Mouse (Mus musculus): ENCODE data around the gene Atg10.

Atg10 gene

DNA sequence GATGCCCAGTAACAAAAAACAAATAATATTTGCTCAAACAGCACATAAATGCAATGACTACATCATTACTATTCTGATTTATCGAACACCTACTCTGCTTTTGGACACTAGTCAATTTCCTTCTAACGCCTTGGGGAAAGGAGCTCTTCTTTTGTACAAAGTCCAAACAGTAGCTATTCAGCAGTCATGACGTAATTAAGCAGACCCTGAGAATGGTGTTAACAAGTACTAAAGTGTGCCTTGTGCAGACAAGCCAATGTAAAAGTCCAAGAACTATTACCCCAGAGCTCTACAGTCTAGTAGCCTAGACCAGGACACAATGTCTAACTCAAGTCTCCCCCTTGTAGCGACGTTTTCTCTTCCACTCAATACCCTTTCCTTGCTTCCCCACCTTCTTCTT, 67.5 kb downstream of the Atg10 start:
- POLR2A ChIA-PET: interaction anchor here in 1 of 4 experiments (0.7 to 1.5 kb wide), 3 partner anchors 67 to 341 kb away, joined by 3 read pairs; no protein-coding TSS in a partner anchor
- CTCF ChIA-PET: no interaction called here

DNA sequence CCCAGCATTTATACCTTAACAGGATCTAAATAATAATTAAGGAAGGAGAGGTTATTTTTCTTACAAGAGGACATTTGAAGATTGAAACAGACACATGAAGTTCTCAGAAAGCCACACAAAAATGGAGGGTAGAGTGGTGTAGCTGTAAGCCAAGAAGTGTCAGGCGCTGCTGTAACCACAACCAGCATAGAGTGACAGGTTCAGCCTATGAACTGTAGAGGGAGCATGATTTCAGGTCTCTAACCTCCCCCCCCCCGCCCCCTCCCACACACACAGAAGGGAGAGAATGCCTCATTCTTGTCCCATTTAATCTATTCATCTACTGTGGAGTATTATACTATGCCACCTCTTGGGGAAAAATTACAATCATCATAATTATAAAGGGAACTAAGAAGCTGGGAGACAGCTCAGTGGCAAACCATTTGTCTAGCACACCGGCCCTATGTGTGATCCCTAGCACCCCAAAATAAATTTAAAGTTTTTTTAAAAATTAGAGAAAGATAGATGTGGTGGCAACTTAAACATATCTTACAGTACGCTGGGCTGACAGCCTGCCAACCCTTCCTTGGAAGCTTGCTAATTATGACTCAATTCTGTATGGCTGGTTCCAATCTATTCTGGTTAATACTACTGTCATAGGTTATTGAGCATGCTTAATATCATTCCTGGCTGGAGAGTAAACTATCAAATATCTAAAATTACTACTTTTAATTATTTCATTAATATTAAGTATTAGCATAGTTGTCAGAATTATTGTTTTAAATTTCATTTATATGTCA, 68.2 kb downstream of the Atg10 start:
- ChIA-PET POLR2A (interaction anchor here in 1 of 4 experiments (0.7 to 1.5 kb wide), 3 partner anchors 66 to 341 kb away, joined by 3 read pairs; no protein-coding TSS in a partner anchor), CTCF (no interaction called here)

DNA sequence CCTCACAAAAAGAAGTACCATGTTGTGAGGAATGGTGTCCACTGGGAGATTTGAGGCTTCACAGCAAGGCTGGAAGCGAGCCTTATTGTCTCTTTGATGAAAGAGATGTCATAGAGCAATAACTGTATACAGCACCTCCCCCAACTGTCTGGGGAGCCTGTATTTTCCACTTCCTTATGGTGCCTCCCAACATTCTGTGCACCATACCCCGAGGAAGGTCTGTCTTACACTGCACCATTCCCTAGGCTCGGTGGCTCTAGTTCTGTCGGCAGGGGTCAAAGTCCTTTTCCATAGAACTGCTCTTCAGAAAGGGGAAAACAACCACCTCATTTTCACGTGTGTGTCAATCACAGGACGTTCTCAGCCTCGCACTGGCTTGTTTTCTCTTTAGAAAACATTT, 69.1 kb downstream of the Atg10 start:
- CTCF ChIA-PET: no interaction called here
- POLR2A ChIA-PET: no interaction called here

- CTCF ChIA-PET: no interaction called here
These were observed 87.4 kb downstream of the Atg10 start for GRCm38 (mm10) chr13:91136337-91136736.

GRCm38 (mm10) chr13:91133334-91133890, 90.4 kb downstream of the Atg10 start:
- ChIA-PET POLR2A (no interaction called here), CTCF (no interaction called here)

More at GRCm38 (mm10) chr13:91136337-91136736, 87.4 kb downstream of the Atg10 start:
- POLR2A ChIA-PET: no interaction called here

DNA sequence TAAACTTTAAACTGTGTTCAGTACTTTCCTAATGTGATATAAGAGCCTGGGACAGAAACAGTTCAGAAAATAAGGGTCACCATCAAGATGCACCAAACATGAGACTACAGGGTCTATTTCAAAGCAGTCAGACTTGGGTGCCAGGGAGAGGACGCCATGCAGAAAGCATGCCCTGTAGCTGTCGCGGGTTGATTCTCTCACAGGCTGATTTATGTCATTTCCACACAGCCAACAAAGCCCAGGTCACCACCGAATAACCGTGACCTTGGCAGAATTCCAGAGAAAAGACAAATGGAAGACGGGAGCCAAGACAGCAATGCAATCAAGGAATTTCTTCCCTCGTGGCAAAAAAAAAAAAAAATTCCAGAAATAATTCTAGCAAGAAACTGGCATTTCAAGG, 94.7 kb downstream of the Atg10 start:
- CTCF ChIA-PET: no interaction called here

DNA sequence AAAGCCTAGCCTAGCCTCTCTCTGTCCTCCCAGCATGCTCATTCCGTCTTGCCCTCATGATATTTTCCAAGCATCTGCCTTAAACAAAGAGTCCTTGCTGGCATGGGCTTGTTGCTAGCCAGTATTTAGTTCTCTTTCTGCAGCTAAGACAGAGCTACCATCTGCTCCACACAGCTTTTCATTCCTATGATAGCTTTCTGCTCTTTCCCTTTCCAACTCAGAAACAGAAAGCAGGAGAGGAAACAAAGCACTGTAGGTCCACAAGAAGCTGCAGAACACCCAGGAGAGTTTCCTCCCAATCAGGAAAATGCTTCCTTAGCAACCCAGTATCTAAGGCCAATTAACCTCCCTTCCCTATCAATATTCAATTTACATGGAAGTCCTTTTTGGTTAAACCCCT, 95.2 kb downstream of the Atg10 start:
- ChIA-PET POLR2A (no interaction called here), CTCF (no interaction called here)

More for the DNA sequence above, 94.7 kb downstream of the Atg10 start:
- POLR2A ChIA-PET: no interaction called here

- CTCF ChIA-PET: no interaction called here
- POLR2A ChIA-PET: interaction anchor here in 1 of 4 experiments (0.7 kb wide), 1 partner anchor 191 kb away, joined by 3 read pairs; no protein-coding TSS in a partner anchor
These were observed 105.6 kb downstream of the Atg10 start for GRCm38 (mm10) chr13:91118156-91118555.

- POLR2A ChIA-PET: no interaction called here
These were observed 108.9 kb downstream of the Atg10 start for GRCm38 (mm10) chr13:91114880-91115279.

DNA sequence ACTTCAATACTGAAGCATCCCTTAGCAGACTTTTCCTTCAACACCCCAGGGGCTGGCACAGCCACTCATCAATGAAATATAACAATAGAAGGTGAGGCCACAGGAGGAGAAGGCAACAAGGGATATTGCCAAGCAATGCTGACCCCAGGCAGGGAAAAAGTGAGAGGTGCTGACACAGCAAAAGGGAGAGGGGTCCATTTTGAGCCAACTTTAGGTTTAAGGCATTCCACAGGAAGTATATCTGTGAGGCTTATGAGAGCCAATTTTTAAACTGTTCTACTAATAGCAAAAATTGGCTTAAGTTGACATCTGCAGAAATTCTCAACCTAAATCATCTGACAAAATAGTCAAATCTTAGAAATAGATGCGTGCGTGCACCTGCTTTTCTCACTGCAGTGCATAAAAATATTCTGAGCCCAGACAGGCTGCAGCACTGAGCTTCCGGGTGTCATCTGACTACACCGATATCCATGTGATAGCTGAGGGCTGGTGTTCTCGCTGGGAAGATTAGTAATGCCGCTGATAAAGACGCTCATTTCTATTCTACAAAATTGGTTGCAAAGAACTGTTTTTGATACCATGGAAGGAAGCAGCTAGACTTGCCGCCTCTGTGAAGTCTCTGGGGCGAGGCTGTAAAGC, 116.3 kb downstream of the Atg10 start:
- ChIA-PET POLR2A (interaction anchor here in 1 of 4 experiments (1.1 kb wide), 1 partner anchor 14 kb away, joined by 3 read pairs; no protein-coding TSS in a partner anchor), CTCF (interaction anchor here in 1 of 4 experiments (1.2 kb wide), 1 partner anchor 14 kb away, joined by 3 read pairs; no protein-coding TSS in a partner anchor)

More at GRCm38 (mm10) chr13:91114880-91115279, 108.9 kb downstream of the Atg10 start:
- CTCF ChIA-PET: no interaction called here

DNA sequence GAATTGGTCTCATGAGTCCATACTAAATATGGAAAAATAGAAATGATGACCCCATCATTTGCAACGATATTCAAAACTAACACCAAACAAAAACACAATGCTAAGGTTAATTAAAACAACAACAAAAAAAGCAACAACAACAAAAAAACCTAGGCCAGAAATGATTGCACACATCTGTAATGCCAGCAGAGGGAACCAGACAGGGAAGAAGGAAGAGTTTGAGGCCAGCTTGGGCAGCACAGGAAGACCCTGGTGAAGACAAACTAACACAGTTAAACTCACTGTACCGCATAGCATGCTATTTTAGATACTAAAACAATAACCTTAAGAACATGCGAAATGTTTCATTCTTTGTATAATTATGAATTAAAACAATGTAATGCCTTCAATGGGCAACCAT, 121.5 kb downstream of the Atg10 start:
- ChIA-PET POLR2A (no interaction called here), CTCF (interaction anchor here in 2 of 4 experiments (0.7 kb wide), 2 partner anchors 11 to 596 kb away, joined by 3 read pairs; no protein-coding TSS in a partner anchor)

DNA sequence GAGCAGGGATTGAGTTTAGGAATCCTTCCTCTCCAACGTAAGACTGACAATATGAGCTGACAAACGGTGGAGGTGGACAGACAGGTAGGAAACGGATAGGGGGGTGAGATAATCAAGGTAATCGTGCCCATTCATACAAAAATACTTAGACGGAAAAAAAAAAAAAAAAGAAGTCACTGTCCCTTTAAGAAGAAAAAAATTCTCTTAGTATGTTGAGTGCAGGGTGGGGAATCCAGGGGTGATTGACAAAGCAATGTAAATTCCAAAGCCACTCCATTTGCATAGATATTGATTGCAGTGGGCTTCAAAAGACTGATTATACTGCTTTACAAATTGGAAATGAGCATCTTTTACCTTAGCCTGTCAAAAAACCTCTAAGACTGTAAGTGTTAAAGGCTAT, 123.4 kb downstream of the Atg10 start:
- POLR2A ChIA-PET: interaction anchor here in 1 of 4 experiments (0.9 kb wide), 1 partner anchor 23 kb away, joined by 5 read pairs; no protein-coding TSS in a partner anchor
- CTCF ChIA-PET: no interaction called here

- POLR2A ChIA-PET: interaction anchor here in 1 of 4 experiments (1.8 to 2.0 kb wide), 2 partner anchors 16 to 169 kb away, joined by 4 to 5 read pairs; no protein-coding TSS in a partner anchor
These were observed 128.9 kb downstream of the Atg10 start for GRCm38 (mm10) chr13:91094851-91095250.

DNA sequence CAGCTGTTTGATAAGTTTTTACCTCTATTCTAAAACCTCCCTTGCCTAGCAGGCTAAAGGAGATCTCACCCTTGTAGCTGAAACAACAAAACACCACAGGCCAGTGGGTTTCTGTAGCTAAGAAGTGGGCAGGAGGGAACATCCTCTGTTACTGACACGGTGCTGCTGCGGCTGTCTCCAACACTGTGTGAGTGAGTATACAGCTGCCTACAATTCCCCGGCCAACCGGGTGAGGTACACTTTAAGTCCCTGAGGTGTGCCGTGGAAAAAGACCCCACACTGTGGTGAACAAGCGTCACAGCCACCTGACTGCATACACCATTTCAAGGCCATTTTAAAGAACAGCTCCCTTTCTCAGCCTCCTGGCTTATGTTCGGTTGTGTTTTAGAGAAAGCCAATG, 129.6 kb downstream of the Atg10 start:
- POLR2A ChIA-PET: interaction anchor here in 1 of 4 experiments (0.7 to 2.0 kb wide), 3 partner anchors 17 to 201 kb away, joined by 3 to 5 read pairs (median 4); no protein-coding TSS in a partner anchor
- CTCF ChIA-PET: interaction anchor here in 3 of 4 experiments (0.7 to 1.4 kb wide), 4 partner anchors 88 to 799 kb away, joined by 3 to 4 read pairs (median 4); no protein-coding TSS in a partner anchor

More at GRCm38 (mm10) chr13:91094851-91095250, 128.9 kb downstream of the Atg10 start:
- CTCF ChIA-PET: interaction anchor here in 1 of 4 experiments (0.7 kb wide), 1 partner anchor 88 kb away, joined by 3 read pairs; no protein-coding TSS in a partner anchor

DNA sequence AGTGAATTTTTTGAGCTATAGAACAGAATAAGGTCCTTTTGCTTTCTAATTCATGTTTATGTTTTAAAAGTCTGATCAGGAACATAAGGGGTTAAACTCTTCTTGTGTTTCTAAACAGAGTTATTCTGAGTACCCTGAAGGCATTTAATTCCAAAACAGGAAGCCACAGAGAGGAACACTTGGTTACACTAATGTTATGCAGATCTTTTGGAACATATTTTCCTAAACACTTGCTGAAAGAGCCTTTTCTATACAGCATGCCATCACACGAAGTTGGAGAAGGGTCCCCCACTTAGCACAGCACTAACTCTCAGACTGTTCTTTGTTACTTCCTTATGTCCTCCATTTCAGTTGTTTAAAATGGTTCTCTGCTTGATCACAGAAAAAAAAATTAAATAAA, 130.2 kb downstream of the Atg10 start:
- ChIA-PET CTCF (interaction anchor here (0.6 to 1.4 kb wide), 8 partner anchors 14 to 604 kb away, joined by 3 to 5 read pairs (median 4); no protein-coding TSS in a partner anchor), POLR2A (interaction anchor here in 1 of 4 experiments (0.7 to 2.0 kb wide), 4 partner anchors 13 to 202 kb away, joined by 3 to 5 read pairs (median 4); no protein-coding TSS in a partner anchor)

DNA sequence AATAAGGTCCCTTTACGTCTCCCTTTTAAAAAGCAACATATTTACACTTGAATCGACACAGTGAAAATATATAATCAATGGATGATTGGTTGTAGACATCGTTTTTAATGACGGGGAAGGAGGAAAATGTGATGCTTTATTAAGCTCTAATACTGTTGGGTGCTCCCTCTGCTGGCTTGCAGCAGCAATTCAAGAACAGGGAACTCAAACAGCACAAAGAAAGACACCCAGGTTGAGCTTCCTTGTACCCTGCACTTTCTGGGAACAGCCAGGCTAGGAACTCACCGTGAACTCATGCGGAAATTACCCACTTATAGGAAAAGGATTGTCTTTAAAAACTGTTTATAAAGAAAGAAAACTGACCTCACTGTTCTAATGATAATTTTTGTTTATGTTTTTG, 130.6 kb downstream of the Atg10 start:
- ChIA-PET CTCF (interaction anchor here in 3 of 4 experiments (0.6 to 1.5 kb wide), 9 partner anchors 14 to 604 kb away, joined by 3 to 5 read pairs (median 3); partner anchors contain the start of gene Atg10 (in 1 of the 3)), POLR2A (interaction anchor here in 1 of 4 experiments (0.9 to 2.0 kb wide), 3 partner anchors 14 to 168 kb away, joined by 3 to 5 read pairs (median 4); no protein-coding TSS in a partner anchor)

DNA sequence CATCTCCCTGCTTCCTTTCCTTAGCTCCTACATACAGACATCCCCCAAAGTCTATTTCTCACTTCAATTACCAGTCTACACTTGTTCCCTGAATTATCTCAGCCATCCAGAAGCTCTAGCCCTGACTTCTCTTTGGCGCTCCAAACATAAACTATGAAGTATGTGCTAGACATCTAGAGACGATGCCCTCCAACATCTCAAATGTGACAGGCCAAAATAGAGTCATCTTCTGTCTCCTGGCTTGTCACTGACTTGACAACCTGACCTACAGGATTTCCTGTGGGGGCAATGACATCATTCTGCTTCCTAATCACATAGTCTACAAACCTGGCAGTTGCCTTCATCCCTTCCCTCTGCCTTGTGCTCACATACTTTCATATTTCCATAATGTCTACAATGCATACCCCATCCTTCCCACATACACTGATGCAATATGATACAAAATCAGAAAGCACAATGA, 132.0 kb downstream of the Atg10 start:
- ChIA-PET POLR2A (no interaction called here), CTCF (interaction anchor here in 1 of 4 experiments (1.1 to 1.5 kb wide), 2 partner anchors 11 to 132 kb away, joined by 3 read pairs; partner anchors contain the start of gene Atg10)

DNA sequence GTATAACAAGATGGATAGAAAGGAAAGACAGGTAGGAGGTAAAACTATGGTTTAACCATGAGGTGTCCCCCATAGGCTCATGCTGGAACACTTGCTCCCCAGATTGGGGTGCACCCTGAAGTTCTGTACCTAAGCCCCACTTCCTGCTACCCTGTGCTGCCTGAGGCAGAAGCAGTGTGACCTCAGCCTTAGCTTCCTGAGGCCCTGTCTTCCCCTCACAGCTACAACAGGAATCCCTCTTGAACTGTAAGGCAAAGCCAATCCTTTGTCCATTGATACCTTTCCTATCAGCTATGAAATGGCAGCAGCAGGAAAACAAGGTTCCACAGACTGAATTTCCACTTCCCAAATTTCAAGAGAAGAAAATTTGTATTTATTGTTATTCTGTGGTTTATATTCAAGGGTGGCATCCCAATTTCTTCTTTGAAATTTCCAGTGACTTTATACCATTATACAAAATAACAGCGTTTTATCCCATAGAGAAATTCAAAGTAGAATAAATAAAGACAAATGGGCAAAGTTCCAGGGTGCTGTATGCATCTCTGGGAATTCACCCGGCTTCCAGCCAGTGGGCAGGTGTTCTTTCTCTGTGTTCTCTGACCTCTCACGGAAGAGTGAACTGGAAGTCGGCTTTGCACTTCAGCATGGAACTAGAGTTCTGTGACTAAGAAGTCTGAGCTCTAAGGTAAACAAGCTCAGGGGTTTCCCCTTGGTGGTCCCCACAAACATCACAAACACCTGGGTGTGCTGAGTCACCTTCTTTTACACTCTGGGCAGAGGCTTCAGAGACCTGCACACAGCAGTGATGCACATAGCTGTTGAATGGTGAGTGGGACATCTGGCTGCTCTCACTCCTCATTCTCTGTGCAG, 132.7 kb downstream of the Atg10 start:
- ChIA-PET CTCF (interaction anchor here in 1 of 4 experiments (1.1 to 1.5 kb wide), 2 partner anchors 11 to 133 kb away, joined by 3 read pairs; partner anchors contain the start of gene Atg10), POLR2A (no interaction called here)
